Mouse (Mus musculus) left cerebral cortex, adult 18-20 months (tissue): ENCODE measurements at regions not wholly inside any gene's neighbourhood (a gene's known extent, or its start where the extent isn't known, plus 50 kb on each side); places are given as distances from the start of the nearest gene placed in this dataset.

ENCODE experiments used
- DNase-seq, 2 experiments: peaks; one replicate each; pipeline ENCODE4 v3.0.0; 2021 to 2022; ENCODE audit warnings: low spot score in 2 of 2, mixed read lengths in 1 of 2

- no peak for DNase-seq
Measured at GRCm38 (mm10) chr6:11796361-11796760, 110.9 kb downstream of the Ndufa4 start.

GRCm38 (mm10) chr6:11793366-11793765 is 113.9 kb downstream of the Ndufa4 start:
- peak; percentile 56 to 62 for DNase-seq

- DNase-seq: no peak
Measured at GRCm38 (mm10) chr6:11792186-11792585, 115.1 kb downstream of the Ndufa4 start.

GRCm38 (mm10) chr6:11791056-11791455 is 116.2 kb downstream of the Ndufa4 start:
- DNase-seq: no peak

GRCm38 (mm10) chr6:11773992-11774391 is 133.3 kb downstream of the Ndufa4 start:
- no peak for DNase-seq

GRCm38 (mm10) chr6:11762912-11763311 is 144.4 kb downstream of the Ndufa4 start:
- no peak for DNase-seq

GRCm38 (mm10) chr6:11737667-11738066 is 169.6 kb downstream of the Ndufa4 start:
- no peak for DNase-seq

- no peak for DNase-seq
Measured at GRCm38 (mm10) chr6:11731126-11731525, 176.2 kb downstream of the Ndufa4 start.

GRCm38 (mm10) chr6:11730667-11731066 is 176.6 kb downstream of the Ndufa4 start:
- no peak for DNase-seq

- DNase-seq: no peak
Measured at GRCm38 (mm10) chr6:11727806-11728205, 179.5 kb downstream of the Ndufa4 start.

- DNase-seq: no peak
Measured at GRCm38 (mm10) chr6:11727370-11727769, 179.9 kb downstream of the Ndufa4 start.

GRCm38 (mm10) chr6:11723519-11723918 is 183.8 kb downstream of the Ndufa4 start:
- DNase-seq: no peak

GRCm38 (mm10) chr6:11720274-11720673 is 187.0 kb downstream of the Ndufa4 start:
- no peak for DNase-seq

- no peak for DNase-seq
Measured at GRCm38 (mm10) chr6:11710581-11710980, 196.7 kb downstream of the Ndufa4 start.

- DNase-seq: no peak
Measured at GRCm38 (mm10) chr6:11709465-11709864, 197.8 kb downstream of the Ndufa4 start.
